Mouse (Mus musculus): ENCODE results near the gene Dsp. TPM values are rescaled to one million over a fixed set of nuclear protein-coding genes. Genes with fewer than 3 reads are reported as not detected.
A peak's percentile ranks its signal among the peaks of the same experiment; 100 is the strongest.

Gene Dsp
- polyA plus RNA-seq, 1 experiment = 1.3 TPM

- peaks cover 5% of the 10 kb centered on the region; the same call in 1 of the 2 replicates for H3K4me1 ChIP-seq (ENCODE audit: control insufficient read depth, insufficient read depth, insufficient read length, low read length)
- no peak overlapping the region; the same call in 1 of the 2 replicates for H3K4me3 ChIP-seq (ENCODE audit: insufficient read depth, low read depth, low read length)
- no peak overlapping the region for H3K27ac ChIP-seq (replicated peaks; ENCODE audit: low read depth, low read length)
Measured at GRCm38 (mm10) chr13:38152429-38153035, 1.4 kb downstream of the Dsp start.

GRCm38 (mm10) chr13:38155523-38155922, 4.4 kb downstream of the Dsp start:
- peaks cover 5% of the 10 kb centered on the region; the same call in 1 of the 2 replicates for H3K4me1 ChIP-seq (ENCODE audit: control insufficient read depth, insufficient read depth, insufficient read length, low read length)
- no peak overlapping the region for H3K27ac ChIP-seq (replicated peaks; ENCODE audit: low read depth, low read length)
- no peak overlapping the region for H3K4me3 ChIP-seq (ENCODE audit: insufficient read depth, low read depth, low read length)

- Histone ChIP-seq H3K4me1 (ENCODE audit: control insufficient read depth, insufficient read depth, insufficient read length, low read length) (no peaks in the 10 kb centered on the region), H3K27ac (replicated peaks; ENCODE audit: low read depth, low read length) (no peak overlapping the region), H3K4me3 (ENCODE audit: insufficient read depth, low read depth, low read length) (no peak overlapping the region)
Measured at GRCm38 (mm10) chr13:38157635-38158034, 6.5 kb downstream of the Dsp start.

GRCm38 (mm10) chr13:38162002-38162401, 10.9 kb downstream of the Dsp start:
- H3K4me1 ChIP-seq (ENCODE audit: control insufficient read depth, insufficient read depth, insufficient read length, low read length) = no peaks in the 10 kb centered on the region
- no peak overlapping the region for H3K4me3 ChIP-seq (ENCODE audit: insufficient read depth, low read depth, low read length)
- no peak overlapping the region for H3K27ac ChIP-seq (replicated peaks; ENCODE audit: low read depth, low read length)

- no peak overlapping the region for H3K4me3 ChIP-seq (ENCODE audit: insufficient read depth, low read depth, low read length)
- H3K4me1 ChIP-seq (ENCODE audit: control insufficient read depth, insufficient read depth, insufficient read length, low read length) = no peaks in the 10 kb centered on the region
- H3K27ac ChIP-seq (replicated peaks; ENCODE audit: low read depth, low read length) = no peak overlapping the region
Measured at GRCm38 (mm10) chr13:38162668-38163067, 11.6 kb downstream of the Dsp start.

GRCm38 (mm10) chr13:38164932-38165331, 13.8 kb downstream of the Dsp start:
- H3K4me3 ChIP-seq (ENCODE audit: insufficient read depth, low read depth, low read length) = no peak overlapping the region
- H3K4me1 ChIP-seq (ENCODE audit: control insufficient read depth, insufficient read depth, insufficient read length, low read length) = no peaks in the 10 kb centered on the region
- no peak overlapping the region for H3K27ac ChIP-seq (replicated peaks; ENCODE audit: low read depth, low read length)

- Histone ChIP-seq H3K4me3 (ENCODE audit: insufficient read depth, low read depth, low read length) (no peak overlapping the region), H3K4me1 (ENCODE audit: control insufficient read depth, insufficient read depth, insufficient read length, low read length) (no peaks in the 10 kb centered on the region), H3K27ac (replicated peaks; ENCODE audit: low read depth, low read length) (no peak overlapping the region)
Measured at GRCm38 (mm10) chr13:38167056-38167455, 16.0 kb downstream of the Dsp start.

GRCm38 (mm10) chr13:38170707-38171144, 19.6 kb downstream of the Dsp start:
- Histone ChIP-seq H3K4me1 (ENCODE audit: control insufficient read depth, insufficient read depth, insufficient read length, low read length) (no peaks in the 10 kb centered on the region), H3K4me3 (ENCODE audit: insufficient read depth, low read depth, low read length) (no peak overlapping the region), H3K27ac (replicated peaks; ENCODE audit: low read depth, low read length) (no peak overlapping the region)

- no peaks in the 10 kb centered on the region for H3K4me1 ChIP-seq (ENCODE audit: control insufficient read depth, insufficient read depth, insufficient read length, low read length)
- no peak overlapping the region for H3K4me3 ChIP-seq (ENCODE audit: insufficient read depth, low read depth, low read length)
- no peak overlapping the region for H3K27ac ChIP-seq (replicated peaks; ENCODE audit: low read depth, low read length)
Measured at GRCm38 (mm10) chr13:38193406-38193805, 42.3 kb downstream of the Dsp start.

- Histone ChIP-seq H3K4me3 (ENCODE audit: insufficient read depth, low read depth, low read length) (no peak overlapping the region), H3K4me1 (ENCODE audit: control insufficient read depth, insufficient read depth, insufficient read length, low read length) (no peaks in the 10 kb centered on the region), H3K27ac (replicated peaks; ENCODE audit: low read depth, low read length) (no peak overlapping the region)
Measured at GRCm38 (mm10) chr13:38201413-38201812, 50.3 kb downstream of the Dsp start.

- Histone ChIP-seq H3K4me1 (ENCODE audit: control insufficient read depth, insufficient read depth, insufficient read length, low read length) (no peaks in the 10 kb centered on the region), H3K27ac (replicated peaks; ENCODE audit: low read depth, low read length) (no peak overlapping the region), H3K4me3 (ENCODE audit: insufficient read depth, low read depth, low read length) (no peak overlapping the region)
Measured at GRCm38 (mm10) chr13:38204171-38204570, 53.1 kb downstream of the Dsp start.

GRCm38 (mm10) chr13:38204702-38205482, 53.8 kb downstream of the Dsp start, which contains the start of gene Snrnp48:
Gene Snrnp48 (plus strand): TSS chr13:38204938.
- Histone ChIP-seq H3K27ac (replicated peaks; ENCODE audit: low read depth, low read length) (peak within 1 kb of the TSS; percentile 30; the same call in 1 of the 2 replicates), H3K4me3 (ENCODE audit: insufficient read depth, low read depth, low read length) (peak within 1 kb of the TSS; percentile 93), H3K4me1 (ENCODE audit: control insufficient read depth, insufficient read depth, insufficient read length, low read length) (no peaks in the 10 kb centered on the region)

GRCm38 (mm10) chr13:38211122-38211521, 60.0 kb downstream of the Dsp start:
- Histone ChIP-seq H3K4me3 (ENCODE audit: insufficient read depth, low read depth, low read length) (no peak overlapping the region), H3K27ac (replicated peaks; ENCODE audit: low read depth, low read length) (no peak overlapping the region), H3K4me1 (ENCODE audit: control insufficient read depth, insufficient read depth, insufficient read length, low read length) (no peaks in the 10 kb centered on the region)

GRCm38 (mm10) chr13:38218686-38219085, 67.6 kb downstream of the Dsp start:
- no peak overlapping the region for H3K27ac ChIP-seq (replicated peaks; ENCODE audit: low read depth, low read length)
- H3K4me3 ChIP-seq (ENCODE audit: insufficient read depth, low read depth, low read length) = no peak overlapping the region
- no peaks in the 10 kb centered on the region for H3K4me1 ChIP-seq (ENCODE audit: control insufficient read depth, insufficient read depth, insufficient read length, low read length)

GRCm38 (mm10) chr13:38220331-38220730, 69.2 kb downstream of the Dsp start:
- H3K4me3 ChIP-seq (ENCODE audit: insufficient read depth, low read depth, low read length) = no peak overlapping the region
- no peaks in the 10 kb centered on the region for H3K4me1 ChIP-seq (ENCODE audit: control insufficient read depth, insufficient read depth, insufficient read length, low read length)
- no peak overlapping the region for H3K27ac ChIP-seq (replicated peaks; ENCODE audit: low read depth, low read length)
